Mouse (Mus musculus) MEL (cell line): ENCODE measurements at regions not wholly inside any gene's neighbourhood (a gene's known extent, or its start where the extent isn't known, plus 50 kb on each side); places are given as distances from the start of the nearest gene placed in this dataset.

Source experiments
- DNase-seq: peaks from one replicate; pipeline ENCODE4 v3.0.0; 2011; ENCODE audit warnings: low read depth, low spot score
- H3K27ac ChIP-seq: 2 replicates; pipeline ENCODE4 v1.5.1; 2012; ENCODE audit warnings: low read depth, mild to moderate bottlenecking, control low read depth, low read length, moderate library complexity; ENCODE audit not compliant: control insufficient read depth
- H3K27me3 ChIP-seq, 2 experiments: fragments of 150-350 bp in 1 of 2; sonication (generic) in 1 of 2; 2 replicates each; pipeline ENCODE4 v1.6.1; 2012; ENCODE audit warnings: low read length in 2 of 2, mild to moderate bottlenecking in 2 of 2, improper control_type of control experiment in 1 of 2, moderate library complexity in 1 of 2; ENCODE audit not compliant: insufficient read depth in 2 of 2, control insufficient read depth in 1 of 2
- H3K36me3 ChIP-seq, 2 experiments: 2 replicates each; pipeline ENCODE4 v1.6.1; 2012 to 2014; ENCODE audit warnings: low read length in 2 of 2, improper control_type of control experiment in 1 of 2, inconsistent platforms in 1 of 2, mild to moderate bottlenecking in 1 of 2; ENCODE audit not compliant: insufficient read depth in 2 of 2, control insufficient read depth in 1 of 2
- H3K4me1 ChIP-seq, 2 experiments: fragments of 150-350 bp in 1 of 2; sonication (generic) in 1 of 2; 2 replicates each; pipeline ENCODE4 v1.6.1; 2012; ENCODE audit warnings: low read length in 2 of 2, improper control_type of control experiment in 1 of 2, mild to moderate bottlenecking in 1 of 2; ENCODE audit not compliant: insufficient read depth in 2 of 2, control insufficient read depth in 1 of 2
- H3K4me3 ChIP-seq, 2 experiments: fragments of 150-350 bp in 1 of 2; sonication (generic) in 1 of 2; 2 replicates each; pipeline ENCODE4 v1.5.1; 2012; ENCODE audit warnings: low read depth in 2 of 2, low read length in 2 of 2, mild to moderate bottlenecking in 2 of 2, moderate library complexity in 2 of 2, control low read depth in 1 of 2, improper control_type of control experiment in 1 of 2; ENCODE audit not compliant: control insufficient read depth in 1 of 2, insufficient read depth in 1 of 2
- H3K79me2 ChIP-seq: 2 replicates; pipeline ENCODE4 v1.6.1; 2012; ENCODE audit warnings: mild to moderate bottlenecking, low read length, moderate library complexity; ENCODE audit not compliant: control insufficient read depth, poor library complexity, insufficient read depth
- H3K9ac ChIP-seq: 2 replicates; pipeline ENCODE4 v1.6.1; 2012; ENCODE audit warnings: low read depth, mild to moderate bottlenecking, control low read depth, low read length, moderate library complexity; ENCODE audit not compliant: control insufficient read depth, poor library complexity, severe bottlenecking
- H3K9me3 ChIP-seq: fragments of 150-350 bp; sonication (generic); replicated peaks from 2 replicates; pipeline ENCODE4 v1.6.1; 2012; ENCODE audit warnings: mild to moderate bottlenecking, low read length, improper control_type of control experiment, moderate library complexity; ENCODE audit not compliant: insufficient read depth
- E2F4 ChIP-seq: IDR thresholded peaks from 2 replicates; pipeline ENCODE4 v1.6.1; 2011; ENCODE audit warnings: low read depth, low read length, improper control_type of control experiment, borderline replicate concordance
- ELF1 ChIP-seq: IDR thresholded peaks from 2 replicates; pipeline ENCODE4 v1.6.1; 2014; ENCODE audit warnings: low read depth, mild to moderate bottlenecking, inconsistent platforms, low read length, improper control_type of control experiment, moderate library complexity
- EP300 ChIP-seq, 2 experiments: IDR thresholded peaks; 2 replicates each; pipeline ENCODE4 v1.6.1; 2011; ENCODE audit warnings: improper control_type of control experiment in 2 of 2, low read length in 2 of 2, low read depth in 1 of 2, mild to moderate bottlenecking in 1 of 2
- ETS1 ChIP-seq: IDR thresholded peaks from 2 replicates; pipeline ENCODE4 v1.6.1; 2012; ENCODE audit warnings: low read depth, mild to moderate bottlenecking, inconsistent platforms, low read length, improper control_type of control experiment, moderate library complexity
- HCFC1 ChIP-seq: IDR thresholded peaks from 2 replicates; pipeline ENCODE4 v1.6.1; 2012; ENCODE audit warnings: low read depth, mild to moderate bottlenecking, inconsistent platforms, low read length, improper control_type of control experiment, moderate library complexity
- JUND ChIP-seq: IDR thresholded peaks from 2 replicates; pipeline ENCODE4 v1.6.1; 2011; ENCODE audit warnings: low read depth, mild to moderate bottlenecking, improper control_type of control experiment, low read length
- MAX ChIP-seq: IDR thresholded peaks from 2 replicates; pipeline ENCODE4 v1.6.1; 2011; ENCODE audit warnings: low read length, improper control_type of control experiment
- MAZ ChIP-seq: IDR thresholded peaks from 2 replicates; pipeline ENCODE4 v1.6.1; 2012; ENCODE audit warnings: low read depth, mild to moderate bottlenecking, inconsistent platforms, low read length, improper control_type of control experiment
- MEF2A ChIP-seq: IDR thresholded peaks from 2 replicates; pipeline ENCODE4 v1.6.1; 2014; ENCODE audit warnings: low read depth, mild to moderate bottlenecking, inconsistent platforms, low read length, improper control_type of control experiment; ENCODE audit not compliant: poor library complexity, insufficient replicate concordance, severe bottlenecking; ENCODE audit errors: extremely low read depth
- MYC ChIP-seq: IDR thresholded peaks from 2 replicates; pipeline ENCODE4 v1.6.1; 2011; ENCODE audit warnings: low read depth, mild to moderate bottlenecking, low read length, improper control_type of control experiment, moderate library complexity
- NELFE ChIP-seq: IDR thresholded peaks from 2 replicates; pipeline ENCODE4 v1.6.1; 2011; ENCODE audit warnings: low read depth, low read length, improper control_type of control experiment
- POLR2AphosphoS5 ChIP-seq: IDR thresholded peaks from 2 replicates; pipeline ENCODE4 v1.6.1; 2012; ENCODE audit warnings: low read depth, borderline replicate concordance, mild to moderate bottlenecking, inconsistent platforms, low read length, moderate library complexity, mixed read lengths
- RAD21 ChIP-seq: IDR thresholded peaks from 2 replicates; pipeline ENCODE4 v1.6.1; 2011; ENCODE audit warnings: mild to moderate bottlenecking, low read depth, low read length, improper control_type of control experiment
- SIN3A ChIP-seq: IDR thresholded peaks from 2 replicates; pipeline ENCODE4 v1.6.1; 2012; ENCODE audit warnings: low read length, improper control_type of control experiment, inconsistent platforms
- SMC3 ChIP-seq: IDR thresholded peaks from 2 replicates; pipeline ENCODE4 v1.6.1; 2011; ENCODE audit warnings: low read depth, low read length, improper control_type of control experiment
- TAL1 ChIP-seq: IDR thresholded peaks from 2 replicates; pipeline ENCODE4 v1.6.1; 2012; ENCODE audit warnings: mild to moderate bottlenecking, inconsistent platforms, low read length, moderate library complexity, mixed read lengths
- TBP ChIP-seq: IDR thresholded peaks from 2 replicates; pipeline ENCODE4 v1.8.0; 2011; ENCODE audit warnings: low read depth, low read length, improper control_type of control experiment
- TCF12 ChIP-seq: IDR thresholded peaks from 2 replicates; pipeline ENCODE4 v1.6.1; 2014; ENCODE audit warnings: low read depth, mild to moderate bottlenecking, inconsistent platforms, low read length, improper control_type of control experiment, moderate library complexity
- ZKSCAN1 ChIP-seq: IDR thresholded peaks from 2 replicates; pipeline ENCODE4 v1.6.1; 2012; ENCODE audit warnings: low read depth, mild to moderate bottlenecking, inconsistent platforms, low read length, improper control_type of control experiment, moderate library complexity
- ZMIZ1 ChIP-seq: IDR thresholded peaks from 2 replicates; pipeline ENCODE4 v1.6.1; 2012; ENCODE audit warnings: low read depth, mild to moderate bottlenecking, inconsistent platforms, low read length, improper control_type of control experiment, moderate library complexity
- ZNF384 ChIP-seq: IDR thresholded peaks from 2 replicates; pipeline ENCODE4 v1.6.1; 2012; ENCODE audit warnings: low read depth, mild to moderate bottlenecking, inconsistent platforms, low read length, improper control_type of control experiment

DNA sequence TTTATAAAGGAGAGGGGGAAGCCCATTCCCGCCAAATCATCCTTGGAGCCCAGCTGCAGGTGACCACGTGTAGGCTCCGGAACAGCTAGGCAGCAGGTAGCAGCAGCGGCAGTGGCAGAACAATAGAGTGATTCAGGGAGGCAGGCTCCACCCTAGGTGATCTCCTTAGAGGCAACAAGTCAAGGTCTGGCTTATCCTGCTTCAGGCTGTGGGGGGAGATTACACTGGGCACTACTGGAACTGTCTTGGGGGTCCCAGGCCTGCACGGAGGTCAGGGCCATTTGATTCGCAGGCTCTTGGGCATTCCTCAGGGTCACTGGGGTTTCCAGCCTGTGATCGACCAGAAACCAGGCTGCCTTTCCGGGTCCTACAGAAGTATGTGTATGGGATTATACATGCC lies 2711.1 kb downstream of the Gm37988 start:
- no peak for DNase-seq
- no peaks in the 10 kb centered on the region for H3K4me1 ChIP-seq
- H3K36me3 ChIP-seq: no peaks in the 10 kb centered on the region
- no peaks in the 10 kb centered on the region for H3K79me2 ChIP-seq
- no peak overlapping the region for H3K27ac ChIP-seq
- no peak overlapping the region for H3K9ac ChIP-seq
- H3K27me3 ChIP-seq: no peaks in the 10 kb centered on the region
- TF ChIP-seq ZMIZ1 (no peak), MYC (no peak), ZNF384 (no peak), TCF12 (no peak), ETS1 (no peak), E2F4 (no peak), JUND (no peak), MEF2A (no peak), HCFC1 (no peak), ZKSCAN1 (no peak), EP300 (IDR thresholded peaks at IDR 0.05; ENCODE audit: low read depth in 1 of 2, low read length in 2 of 2) (no peak), ELF1 (no peak)
- TF ChIP-seq, all 39 proteins: peak for 0
- Histone ChIP-seq H3K9me3 (no peaks in the 10 kb centered on the region), H3K4me3 (no peak overlapping the region)

DNA sequence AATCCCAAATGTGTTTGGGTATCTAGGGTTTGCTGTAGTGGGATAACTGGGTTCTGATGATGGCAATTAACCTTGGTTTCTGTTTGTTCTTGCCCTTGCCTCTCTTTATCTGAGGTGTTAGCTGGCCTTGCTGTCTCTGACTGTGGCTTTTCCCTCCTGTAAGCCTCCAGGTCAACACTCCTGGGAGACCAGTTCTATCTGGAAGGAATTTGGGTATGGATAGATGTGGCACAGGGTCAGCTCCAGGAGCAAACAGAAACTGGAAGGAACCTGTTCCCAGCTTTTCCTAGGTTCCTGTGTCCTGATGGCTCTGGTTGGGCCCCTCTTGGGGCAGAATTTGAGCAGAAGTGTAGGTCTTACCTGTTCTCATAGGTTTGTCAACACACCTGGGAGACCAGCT lies 2725.8 kb downstream of the Gm37988 start:
- H3K27me3 ChIP-seq: no peaks in the 10 kb centered on the region
- no peaks in the 10 kb centered on the region for H3K79me2 ChIP-seq
- H3K27ac ChIP-seq: no peak overlapping the region
- TF ChIP-seq SIN3A: no peak
- TF ChIP-seq ZKSCAN1: no peak
- no peak for TF ChIP-seq TBP
- TF ChIP-seq MAZ: no peak
- no peak for TF ChIP-seq E2F4
- no peak for TF ChIP-seq EP300 (IDR thresholded peaks at IDR 0.05; ENCODE audit: low read depth in 1 of 2, low read length in 2 of 2)
- no peak for TF ChIP-seq MAX
- no peak for TF ChIP-seq NELFE
- no peak for TF ChIP-seq TCF12
- TF ChIP-seq POLR2AphosphoS5: no peak
- no peak for TF ChIP-seq SMC3
- TF ChIP-seq ETS1: no peak
- no peak for TF ChIP-seq TAL1
- TF ChIP-seq MEF2A: no peak
- TF ChIP-seq RAD21: no peak
- no peak overlapping the region for H3K9ac ChIP-seq
- no peaks in the 10 kb centered on the region for H3K9me3 ChIP-seq
- DNase-seq: no peak
- no peak overlapping the region for H3K4me3 ChIP-seq
- H3K36me3 ChIP-seq: no peaks in the 10 kb centered on the region
- no peaks in the 10 kb centered on the region for H3K4me1 ChIP-seq
